Mouse (Mus musculus) hindbrain, embryonic 14.5 days (tissue): Measurements from ENCODE around the gene Hdac10. TPM values are rescaled to one million over a fixed set of nuclear protein-coding genes. Genes with fewer than 3 reads are reported as not detected.

Experiments used
- ATAC-seq: fragments of 200-750 bp; cut with Nextera tagmentation; 2 replicates; pipeline ENCODE4 v1.8.0; 2017; ENCODE audit warnings: moderate number of reproducible peaks, mild to moderate bottlenecking, moderate TSS enrichment, moderate library complexity; ENCODE audit not compliant: low FRiP score
- DNase-seq: peaks from one replicate; pipeline ENCODE4 v3.0.0-alpha.2; 2015; ENCODE audit warnings: low spot score
- H3K27ac ChIP-seq: fragments of 300-500 bp; sonication (generic); 2 replicates; pipeline ENCODE4 v1.5.1; 2014; ENCODE audit warnings: mild to moderate bottlenecking, moderate library complexity
- H3K27me3 ChIP-seq: fragments of 300-500 bp; sonication (generic); 2 replicates; pipeline ENCODE4 v1.6.1; 2014; ENCODE audit warnings: mild to moderate bottlenecking, low read length, mixed read lengths; ENCODE audit not compliant: control insufficient read depth, insufficient read depth
- H3K36me3 ChIP-seq: fragments of 300-500 bp; sonication (generic); replicated peaks from 2 replicates; pipeline ENCODE4 v1.6.1; 2014; ENCODE audit not compliant: control insufficient read depth, insufficient read depth
- H3K4me1 ChIP-seq: fragments of 300-500 bp; sonication (generic); replicated peaks from 2 replicates; pipeline ENCODE4 v1.6.1; 2014; ENCODE audit warnings: antibody characterized with exemption, low read length, mixed read lengths; ENCODE audit not compliant: control insufficient read depth, insufficient read depth
- H3K4me2 ChIP-seq: fragments of 300-500 bp; sonication (generic); replicated peaks from 2 replicates; pipeline ENCODE4 v1.6.1; 2014; ENCODE audit warnings: mild to moderate bottlenecking, moderate library complexity
- H3K4me3 ChIP-seq: fragments of 300-500 bp; sonication (generic); replicated peaks from 2 replicates; pipeline ENCODE4 v1.5.1; 2014; ENCODE audit warnings: mild to moderate bottlenecking, low read length
- H3K9ac ChIP-seq: fragments of 300-500 bp; sonication (generic); 2 replicates; pipeline ENCODE4 v1.6.1; 2014
- H3K9me3 ChIP-seq: fragments of 300-500 bp; sonication (generic); 2 replicates; pipeline ENCODE4 v1.6.1; 2016; ENCODE audit warnings: low read length; ENCODE audit not compliant: control insufficient read depth
- WGBS: fragments of 180-500 bp; shearing (Covaris S2); extraction: QIAGEN DNeasy Blood & Tissue Kit; methylation state at CpG from one replicate; pipeline ENCODE4 v1.1.7; 2014; 5-methylcytosine and 5-hydroxymethylcytosine counted together
- polyA plus RNA-seq: library from polyadenylated mRNA; unstranded; fragments of >200 nt; fragmentation: Nextera tagmentation; extraction: Ambion mirVana; gene quantifications from 2 replicates; pipeline ENCODE4 v1.2.1, GENCODE M21; 2014

Gene Hdac10
- polyA plus RNA-seq, 1 experiment from 2014 or later, result 19.1 TPM

DNA sequence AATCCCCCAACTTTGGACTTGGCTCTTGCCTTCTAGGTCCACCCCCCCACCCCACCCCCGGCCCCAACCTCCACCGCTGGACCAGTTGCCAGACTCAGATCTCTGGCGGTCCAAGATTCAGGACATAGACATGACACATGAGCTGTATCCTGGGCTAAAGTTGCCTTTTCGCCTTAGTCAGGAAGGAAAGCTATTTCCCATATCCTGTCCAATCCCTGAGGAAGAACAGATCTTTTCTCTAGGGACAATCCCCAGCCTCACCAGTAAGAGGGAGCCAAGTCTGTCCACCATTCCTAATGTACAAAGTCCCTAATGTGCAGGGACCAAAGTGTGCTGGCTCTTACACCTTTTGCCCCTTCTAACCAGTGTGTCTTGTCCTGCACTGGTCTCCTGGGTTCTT lies 13.4 kb upstream of the Hdac10 start:
- H3K36me3 ChIP-seq, result peaks cover 36% of the 10 kb centered on the region
- H3K4me1 ChIP-seq, result peaks cover 25% of the 10 kb centered on the region
- H3K4me2 ChIP-seq, result no peak overlapping the region
- no peak overlapping the region for H3K4me3 ChIP-seq
- ATAC-seq (no peak), DNase-seq (no peak)
- 0 out of 2 replicates have a peak, but pooled peaks cover 14% of the 10 kb centered on the region for H3K27me3 ChIP-seq
- H3K27ac ChIP-seq, result no peak overlapping the region
- 73% methylated on average over 4 of the region's 4 CpGs for WGBS
- H3K9me3 ChIP-seq, result no peaks in the 10 kb centered on the region
- no peak overlapping the region for H3K9ac ChIP-seq

DNA sequence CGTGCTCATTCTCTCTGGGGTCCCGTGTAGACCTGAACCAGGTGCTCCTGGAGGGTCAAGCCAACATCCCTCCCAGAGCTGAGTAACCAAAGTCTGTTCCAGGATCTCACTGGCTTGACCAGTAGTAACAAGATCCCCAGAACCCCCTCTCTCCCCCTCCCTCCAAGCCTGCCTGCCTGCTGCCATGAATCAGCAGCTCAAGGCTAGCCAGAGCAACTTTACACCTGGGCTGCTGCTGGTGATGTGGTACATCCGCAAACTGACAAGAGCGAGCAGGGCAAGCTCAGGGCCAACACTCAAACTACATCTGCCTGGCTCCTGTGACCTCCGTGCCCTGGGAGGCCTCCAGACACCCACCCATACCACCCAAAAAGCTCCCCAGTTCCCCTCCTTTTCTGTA lies 12.9 kb upstream of the Hdac10 start:
- H3K36me3 ChIP-seq, result peaks cover 36% of the 10 kb centered on the region
- H3K27me3 ChIP-seq, result 0 out of 2 replicates have a peak, but pooled peaks cover 14% of the 10 kb centered on the region
- H3K4me1 ChIP-seq, result peaks cover 21% of the 10 kb centered on the region
- H3K9ac ChIP-seq, result no peak overlapping the region
- H3K4me2 ChIP-seq, result no peak overlapping the region
- 23% methylated on average over 5 of the region's 5 CpGs for WGBS
- no peaks in the 10 kb centered on the region for H3K9me3 ChIP-seq
- H3K27ac ChIP-seq, result no peak overlapping the region
- DNase-seq (no peak), ATAC-seq (no peak)
- no peak overlapping the region for H3K4me3 ChIP-seq

DNA sequence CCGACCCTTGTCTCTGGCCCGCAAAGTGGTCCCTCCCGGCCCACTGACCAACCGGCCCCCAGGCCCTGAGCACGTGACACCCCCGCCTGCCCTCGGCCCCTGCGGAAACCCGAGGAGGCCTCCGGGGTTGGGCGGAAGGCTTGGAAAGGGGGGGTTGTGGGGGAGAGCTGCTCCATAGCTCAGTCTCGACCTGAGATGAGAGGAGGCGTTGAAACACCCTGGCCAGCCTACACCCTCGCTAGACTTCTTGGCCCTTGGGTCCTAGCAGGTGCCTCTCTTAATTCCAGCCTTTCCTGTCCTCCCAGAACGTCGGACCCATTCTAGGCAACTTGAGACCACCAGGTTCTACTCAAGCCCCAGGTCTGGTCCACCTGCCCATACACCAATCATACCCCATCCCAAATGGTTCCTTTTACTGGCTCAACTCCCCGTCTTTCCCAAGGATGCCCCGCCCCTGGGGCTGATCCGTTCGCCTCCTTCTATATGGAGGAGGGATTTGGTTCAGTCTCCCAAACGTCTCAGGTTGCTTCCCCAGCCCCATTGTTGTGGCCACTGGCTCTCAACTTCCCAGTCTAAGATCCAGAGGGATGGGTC lies 12.3 kb upstream of the Hdac10 start, which contains the start of gene Mapk12:
TSS of gene Mapk12 (minus strand) at position 45 of the 594 bp plus-strand sequence.
- ATAC-seq (peak; percentile 61), DNase-seq (no peak)
- H3K9ac ChIP-seq, result peak within 1 kb of the TSS; percentile 63

DNA sequence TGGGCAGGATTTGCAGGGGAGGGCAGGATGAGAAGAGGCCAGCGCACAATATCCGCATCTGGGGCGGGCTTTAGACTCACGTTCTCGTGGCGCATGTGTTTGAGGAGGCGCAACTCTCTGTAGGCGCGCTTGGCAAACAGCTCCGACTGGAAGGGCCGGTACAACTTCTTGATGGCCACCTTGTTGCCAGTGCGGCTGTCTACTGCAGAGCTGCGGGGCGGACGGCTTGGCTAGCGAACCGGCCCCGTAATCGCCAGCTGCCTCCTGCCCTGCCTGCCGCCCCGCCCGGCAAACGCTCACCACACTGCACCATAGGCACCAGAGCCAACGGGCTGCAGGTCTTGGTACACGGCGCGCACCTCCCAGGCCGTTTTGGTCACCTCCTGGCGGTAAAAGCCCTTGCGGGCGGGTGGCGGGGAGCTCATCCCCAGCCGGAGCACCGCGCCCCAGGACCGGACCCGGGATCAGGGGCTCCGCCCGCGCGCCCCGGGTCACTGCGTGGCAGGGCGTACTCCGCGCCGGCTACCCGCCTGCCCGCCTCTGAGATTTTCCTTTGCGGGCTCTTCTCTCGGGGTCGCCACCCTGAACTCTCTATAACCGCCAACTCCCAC lies 11.7 kb upstream of the Hdac10 start:
- H3K27ac ChIP-seq, result no peak overlapping the region
- peaks cover 29% of the 10 kb centered on the region for H3K36me3 ChIP-seq
- peak overlapping the region; percentile 63 for H3K9ac ChIP-seq
- H3K27me3 ChIP-seq, result 0 out of 2 replicates have a peak, but pooled peaks cover 14% of the 10 kb centered on the region
- peak overlapping the region; percentile 95 for H3K4me2 ChIP-seq
- DNase-seq, result no peak
- WGBS, result 0% methylated on average over 49 of the region's 53 CpGs
- peak; percentile 13; the same call in 1 of the 2 replicates for ATAC-seq
- peak overlapping the region; percentile 44 for H3K4me3 ChIP-seq
- H3K4me1 ChIP-seq, result peaks cover 13% of the 10 kb centered on the region
- no peaks in the 10 kb centered on the region for H3K9me3 ChIP-seq

More for the DNA sequence above, 12.3 kb upstream of the Hdac10 start, which contains the start of gene Mapk12:
- Histone ChIP-seq H3K4me2 (peak within 1 kb of the TSS; percentile 95), H3K4me3 (peak within 1 kb of the TSS; percentile 44), H3K4me1 (peaks cover 14% of the 10 kb centered on the region), H3K27ac (no peak within 1 kb of the TSS), H3K27me3 (0 out of 2 replicates have a peak, but pooled peaks cover 14% of the 10 kb centered on the region), H3K9me3 (no peaks in the 10 kb centered on the region), H3K36me3 (peaks cover 34% of the 10 kb centered on the region)
- under 1% methylated on average over 21 of the region's 21 CpGs for WGBS

DNA sequence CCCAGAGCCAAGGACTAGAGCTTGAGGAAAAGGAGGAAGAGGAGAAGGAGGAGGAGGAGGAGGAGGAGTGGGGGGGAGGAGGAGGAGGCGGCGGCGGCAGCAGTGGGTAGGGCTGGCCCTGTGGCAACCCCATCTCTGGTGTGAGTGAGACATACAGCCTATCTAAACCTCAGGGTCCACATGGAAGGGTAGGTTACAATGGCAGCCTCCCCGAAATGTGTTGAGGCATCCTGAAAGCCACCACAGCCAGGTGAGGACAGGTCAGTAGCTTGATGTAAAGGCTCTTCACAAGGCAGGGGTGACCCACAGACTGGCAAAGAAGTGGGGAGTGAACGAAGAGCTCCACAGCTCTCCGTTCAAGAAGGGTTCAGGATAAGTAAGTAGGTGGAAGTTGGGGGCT lies 10.0 kb upstream of the Hdac10 start:
- Histone ChIP-seq H3K9ac (no peak overlapping the region), H3K36me3 (peaks cover 12% of the 10 kb centered on the region), H3K9me3 (no peaks in the 10 kb centered on the region), H3K27me3 (0 out of 2 replicates have a peak, but pooled peaks cover 14% of the 10 kb centered on the region), H3K4me1 (peaks cover 13% of the 10 kb centered on the region), H3K27ac (no peak overlapping the region), H3K4me2 (no peak overlapping the region), H3K4me3 (no peak overlapping the region)
- ATAC-seq (no peak), DNase-seq (no peak)
- 93% methylated on average over 6 of the region's 6 CpGs for WGBS

DNA sequence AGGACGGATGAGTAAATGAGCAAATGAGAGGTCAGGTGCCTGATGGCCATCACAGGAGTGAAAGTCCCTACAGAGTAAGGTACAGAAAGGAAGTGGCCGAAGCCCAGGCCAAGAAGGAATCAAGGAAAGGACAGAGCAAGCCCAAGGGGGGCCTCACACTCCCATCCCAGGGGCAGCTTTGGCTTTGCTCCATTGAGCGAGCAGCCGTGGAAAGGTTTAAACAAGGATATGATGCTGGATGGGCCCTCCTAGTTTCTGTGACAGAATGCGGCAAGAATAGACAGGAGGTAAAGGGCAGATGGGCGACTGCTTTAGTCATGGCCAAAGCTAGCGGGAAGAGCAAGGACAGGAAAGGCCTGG lies 9.5 kb upstream of the Hdac10 start:
- Histone ChIP-seq H3K4me3 (no peak overlapping the region), H3K9ac (no peak overlapping the region), H3K4me1 (peaks cover 13% of the 10 kb centered on the region), H3K9me3 (no peaks in the 10 kb centered on the region), H3K4me2 (no peak overlapping the region), H3K36me3 (peaks cover 7% of the 10 kb centered on the region), H3K27me3 (0 out of 2 replicates have a peak, but pooled peaks cover 14% of the 10 kb centered on the region), H3K27ac (no peak overlapping the region)
- DNase-seq (no peak), ATAC-seq (no peak)
- WGBS, result 88% methylated on average over 7 of the region's 7 CpGs

DNA sequence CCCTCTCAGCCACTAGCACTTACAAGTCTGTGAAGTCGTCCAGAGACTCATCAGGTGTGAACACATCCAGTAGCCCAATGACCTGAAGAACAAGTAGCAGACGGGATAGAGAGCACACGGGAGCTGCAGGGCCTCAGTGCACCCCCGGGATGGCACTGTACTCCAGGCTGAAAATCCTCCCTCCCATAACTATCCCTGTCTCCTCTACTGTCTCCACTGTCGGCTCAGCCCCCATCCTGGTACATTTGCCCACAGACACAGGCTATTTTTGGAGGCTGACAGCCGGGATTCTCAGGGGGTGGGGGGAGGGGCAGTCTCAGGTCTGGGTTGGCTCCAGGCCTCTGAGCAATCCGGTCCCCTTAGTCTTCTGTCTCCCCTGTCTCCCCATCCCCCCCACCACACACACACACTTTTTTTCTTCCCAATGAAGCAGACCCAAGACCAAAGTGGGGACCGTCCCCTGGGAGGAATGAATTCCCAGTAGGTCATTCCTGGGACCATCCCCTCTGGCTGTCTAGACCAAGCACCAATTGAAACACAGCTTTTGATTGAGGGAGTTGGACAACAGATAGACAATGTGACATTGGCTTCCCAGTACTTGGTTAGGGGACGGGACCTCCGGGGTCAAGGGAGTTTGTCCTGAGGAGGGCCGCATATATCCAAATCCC lies 9.0 kb upstream of the Hdac10 start:
- Histone ChIP-seq H3K9me3 (no peaks in the 10 kb centered on the region), H3K9ac (no peak overlapping the region), H3K36me3 (0 out of 2 replicates have a peak, but pooled peaks cover 2% of the 10 kb centered on the region), H3K27ac (no peak overlapping the region), H3K4me2 (no peak overlapping the region), H3K4me1 (peaks cover 13% of the 10 kb centered on the region), H3K4me3 (no peak overlapping the region), H3K27me3 (0 out of 2 replicates have a peak, but pooled peaks cover 14% of the 10 kb centered on the region)
- ATAC-seq (no peak), DNase-seq (no peak)
- 63% methylated on average over 9 of the region's 11 CpGs for WGBS

DNA sequence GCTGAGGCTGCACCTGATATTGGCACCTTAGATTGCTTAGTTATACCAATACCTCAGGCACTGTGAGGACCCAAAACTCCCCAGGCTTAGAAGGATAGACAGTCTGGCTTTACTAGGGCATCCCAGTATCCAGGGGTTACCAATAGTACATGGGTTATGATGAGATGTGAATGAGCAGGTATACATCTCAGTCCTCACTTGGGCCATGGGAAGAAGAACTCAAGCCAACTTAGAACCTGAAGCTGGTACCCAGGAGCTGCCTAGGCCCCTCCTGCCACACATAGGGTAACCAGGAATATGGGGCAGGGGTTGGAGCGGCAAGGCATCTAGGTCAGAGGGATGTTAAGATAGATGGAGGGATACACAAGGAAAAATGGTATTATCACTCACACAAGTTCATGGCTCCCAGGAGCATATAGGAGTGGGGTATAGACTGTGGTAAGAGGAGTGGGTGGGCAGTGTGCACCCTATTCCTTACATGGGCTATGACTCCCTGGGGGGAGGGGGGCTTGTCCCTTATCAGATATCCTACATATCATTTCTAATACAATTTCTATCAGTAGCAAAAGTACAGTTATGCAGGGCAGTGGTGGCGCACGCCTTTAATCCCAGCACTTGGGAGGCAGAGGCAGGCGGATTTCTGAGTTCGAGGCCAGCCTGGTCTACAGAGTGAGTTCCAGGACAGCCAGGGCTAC lies 8.1 kb upstream of the Hdac10 start:
- Histone ChIP-seq H3K4me2 (no peak overlapping the region), H3K4me3 (no peak overlapping the region), H3K9ac (no peak overlapping the region), H3K36me3 (no peaks in the 10 kb centered on the region; the same call in 1 of the 2 replicates), H3K4me1 (peaks cover 13% of the 10 kb centered on the region), H3K9me3 (no peaks in the 10 kb centered on the region), H3K27ac (no peak overlapping the region), H3K27me3 (0 out of 2 replicates have a peak, but pooled peaks cover 14% of the 10 kb centered on the region)
- DNase-seq (no peak), ATAC-seq (no peak)
- 99% methylated on average over 5 of the region's 5 CpGs for WGBS

DNA sequence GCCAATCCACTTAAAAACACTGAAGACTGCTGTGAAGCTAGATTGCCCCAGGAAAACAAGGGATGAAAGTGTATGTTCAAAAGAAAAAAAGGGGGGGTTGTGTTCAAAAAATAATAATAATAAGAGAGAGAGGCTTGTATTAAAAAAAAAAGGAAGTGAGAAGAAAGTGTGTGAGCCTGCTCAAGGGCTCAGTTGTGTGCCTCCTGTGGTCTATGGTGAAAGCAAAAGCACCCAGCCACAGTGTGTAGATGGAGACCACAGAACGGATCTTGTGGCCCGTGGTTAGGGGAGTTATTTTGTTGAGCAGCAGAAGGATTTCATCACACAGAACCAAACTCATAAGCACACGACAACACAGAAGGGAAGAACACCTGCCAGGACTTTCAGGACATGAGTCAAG lies 2.8 kb upstream of the Hdac10 start:
- WGBS, result 94% methylated on average over 3 of the region's 3 CpGs

More for the DNA sequence above, 2.8 kb upstream of the Hdac10 start:
- H3K27ac ChIP-seq, result no peak overlapping the region
- H3K27me3 ChIP-seq, result no peaks in the 10 kb centered on the region
- H3K4me1 ChIP-seq, result peaks cover 13% of the 10 kb centered on the region
- no peaks in the 10 kb centered on the region for H3K9me3 ChIP-seq
- no peak for ATAC-seq
- no peak overlapping the region for H3K9ac ChIP-seq
- no peak overlapping the region for H3K4me3 ChIP-seq
- no peak overlapping the region for H3K4me2 ChIP-seq
- no peaks in the 10 kb centered on the region; the same call in 1 of the 2 replicates for H3K36me3 ChIP-seq
- no peak for DNase-seq
